Comparison of ENCODE assay signal across 13 mouse cellular contexts in the genomic region with DNA sequence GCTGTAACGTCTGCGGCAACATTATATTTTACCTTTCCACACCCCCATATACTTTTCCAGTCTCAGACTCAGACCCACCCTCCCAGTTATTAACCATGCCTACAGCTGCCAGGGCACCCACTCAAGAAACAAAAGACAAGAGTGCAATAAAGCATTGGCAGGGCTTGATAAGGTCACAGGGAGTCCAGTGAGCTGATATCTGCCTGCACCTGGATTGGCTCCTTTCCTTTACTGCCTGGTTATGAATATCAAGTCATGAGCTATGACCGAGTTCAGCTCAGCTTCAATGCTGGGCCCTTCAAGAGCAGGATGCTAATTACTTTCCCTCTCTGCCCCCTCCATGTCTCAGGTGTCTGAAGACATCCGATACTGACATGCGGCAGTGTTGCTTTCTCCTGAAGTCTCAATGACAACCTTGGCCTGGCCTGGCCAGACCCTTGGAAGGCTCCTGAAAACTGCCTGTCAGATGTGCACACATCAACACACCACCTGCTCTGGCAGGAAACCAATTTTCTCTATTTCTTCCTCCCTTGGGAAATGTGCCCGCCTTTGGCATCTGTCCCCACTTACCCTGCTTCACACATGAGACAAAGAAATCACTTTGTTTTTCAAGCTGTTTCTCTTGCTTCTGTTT.
A peak's percentile ranks its signal among the peaks of the same experiment; 100 is the strongest.
DNase-seq lines count a peak whose midpoint lies in the region; ATAC-seq and TF ChIP-seq lines count a peak whose summit lies in the region.
"Had no signal": no experiment of that assay in that cellular context is flagged by ENCODE, and none has a peak within 500 bp of the region (broad histone marks: within the 10 kb centered on the region; RNA-seq: fewer than 3 reads in every experiment).

No protein-coding gene starts in this region.

- H3K27me3 ChIP-seq in hindbrain, embryonic 13.5 days, result no peaks in the 10 kb centered on the region
- H3K27me3 ChIP-seq in hindbrain, embryonic 10.5 days (ENCODE audit: insufficient read depth, poor library complexity, severe bottlenecking), result no peaks in the 10 kb centered on the region
- no peaks in the 10 kb centered on the region for H3K27me3 ChIP-seq in intestine, embryonic 15.5 days (replicated peaks)
- H3K27me3 ChIP-seq: limb, embryonic 15.5 days had no signal

- no peak overlapping the region for H3K27ac ChIP-seq in hindbrain, embryonic 13.5 days
- no peak overlapping the region for H3K27ac ChIP-seq in hindbrain, embryonic 10.5 days
- no peak overlapping the region for H3K27ac ChIP-seq in intestine, embryonic 15.5 days
- H3K27ac ChIP-seq: limb, embryonic 15.5 days had no signal

- 0 out of 2 replicates have a peak, but pooled peaks have one; percentile 28 for ATAC-seq in hindbrain, embryonic 13.5 days (ENCODE audit: low FRiP score)
- peak; percentile 86 for ATAC-seq in intestine, embryonic 15.5 days
- ATAC-seq: activated CD4-positive, CD25-positive, alpha-beta regulatory T cell, adult 4 months had no signal

- TF ChIP-seq CTCF in brain, embryonic 14.5 days (IDR thresholded peaks at IDR 0.05; ENCODE audit: borderline replicate concordance, extremely low read depth, insufficient read depth, insufficient read length), result no peak

- H3K9ac ChIP-seq in hindbrain, embryonic 13.5 days, result no peak overlapping the region
- H3K9ac ChIP-seq in intestine, embryonic 15.5 days, result no peak overlapping the region
- H3K9ac ChIP-seq: limb, embryonic 15.5 days had no signal

- H3K4me1 ChIP-seq in hindbrain, embryonic 13.5 days (replicated peaks), result peaks cover 4% of the 10 kb centered on the region
- peaks cover 4% of the 10 kb centered on the region; the same call in 1 of the 2 replicates for H3K4me1 ChIP-seq in hindbrain, embryonic 10.5 days (replicated peaks)
- H3K4me1 ChIP-seq in intestine, embryonic 15.5 days (replicated peaks), result no peaks in the 10 kb centered on the region

- no peak overlapping the region for H3K4me2 ChIP-seq in hindbrain, embryonic 13.5 days
- H3K4me2 ChIP-seq in intestine, embryonic 15.5 days (replicated peaks), result 0 out of 2 replicates have a peak overlapping the region, but pooled peaks have one; percentile 22
- H3K4me2 ChIP-seq: limb, embryonic 15.5 days had no signal

- no peak for TF ChIP-seq POLR2A in brain, embryonic 14.5 days (IDR thresholded peaks at IDR 0.05; ENCODE audit: borderline replicate concordance, extremely low read depth, insufficient read depth, insufficient read length, poor library complexity, severe bottlenecking)

- H3K36me3 ChIP-seq in hindbrain, embryonic 13.5 days, result no peaks in the 10 kb centered on the region
- H3K36me3 ChIP-seq in hindbrain, embryonic 10.5 days, result no peaks in the 10 kb centered on the region
- H3K36me3 ChIP-seq in intestine, embryonic 15.5 days, result no peaks in the 10 kb centered on the region
- H3K36me3 ChIP-seq: limb, embryonic 15.5 days had no signal

- no peak for DNase-seq in hindbrain, embryonic 10.5 days (ENCODE audit: low spot score)
- DNase-seq in MN1 (ENCODE audit: low spot score), result peak; percentile 14
- DNase-seq in brain, embryonic 14.5 days (ENCODE audit: low read depth), result peak; percentile 75
- no peak for DNase-seq in testis, postnatal 10 days (ENCODE audit: low spot score)
- no peak for DNase-seq in lung, postnatal 25 days (ENCODE audit: low spot score)
- DNase-seq: layer of hippocampus, adult 9-11 months; lung, postnatal 36 days; thymus, adult 18-20 months had no signal

- H3K9me3 ChIP-seq in hindbrain, embryonic 13.5 days, result no peaks in the 10 kb centered on the region
- peaks cover 2% of the 10 kb centered on the region; the same call in 1 of the 2 replicates for H3K9me3 ChIP-seq in hindbrain, embryonic 10.5 days
- no peaks in the 10 kb centered on the region for H3K9me3 ChIP-seq in intestine, embryonic 15.5 days
- H3K9me3 ChIP-seq: limb, embryonic 15.5 days had no signal

- 71% methylated on average over 6 of the region's 6 CpGs for WGBS in hindbrain, embryonic 13.5 days
- 80% methylated on average over 6 of the region's 6 CpGs for WGBS in hindbrain, embryonic 10.5 days
- 58% methylated on average over 6 of the region's 6 CpGs for WGBS in intestine, embryonic 15.5 days

- H3K4me3 ChIP-seq in hindbrain, embryonic 13.5 days, result no peak overlapping the region
- no peak overlapping the region for H3K4me3 ChIP-seq in hindbrain, embryonic 10.5 days
- H3K4me3 ChIP-seq in intestine, embryonic 15.5 days (replicated peaks), result no peak overlapping the region
- H3K4me3 ChIP-seq: limb, embryonic 15.5 days; myocyte had no signal

Comparison
In these comparisons a context has a peak if more than half of its experiments do, and no peak if none do; other contexts are left out.
1. DNase-seq: peak in MN1 (single experiment) and brain, embryonic 14.5 days (single experiment); none in hindbrain, embryonic 10.5 days (single experiment), testis, postnatal 10 days (single experiment) and lung, postnatal 25 days (single experiment).